Mouse (Mus musculus) lung, embryonic 16.5 days (tissue): ENCODE results near the gene Pnma5. TPM values are rescaled to one million over a fixed set of nuclear protein-coding genes. Genes with fewer than 3 reads are reported as not detected.

Source experiments
- ATAC-seq: fragments of 200-750 bp; cut with Nextera tagmentation; 2 replicates; pipeline ENCODE4 v1.8.0; 2017; ENCODE audit warnings: low read depth, mild to moderate bottlenecking, moderate library complexity
- H3K27ac ChIP-seq: fragments of 300-500 bp; sonication (generic); 2 replicates; pipeline ENCODE4 v1.5.1; 2014; ENCODE audit warnings: mild to moderate bottlenecking, control low read depth, low read length
- H3K27me3 ChIP-seq: fragments of 300-500 bp; sonication (generic); 2 replicates; pipeline ENCODE4 v1.6.1; 2014; ENCODE audit warnings: low read depth, low read length, mixed read lengths; ENCODE audit not compliant: control insufficient read depth, insufficient read depth
- H3K36me3 ChIP-seq: fragments of 300-500 bp; sonication (generic); 2 replicates; pipeline ENCODE4 v1.6.1; 2014; ENCODE audit warnings: low read length; ENCODE audit not compliant: control insufficient read depth, insufficient read depth
- H3K4me1 ChIP-seq: fragments of 300-500 bp; sonication (generic); replicated peaks from 2 replicates; pipeline ENCODE4 v1.6.1; 2014; ENCODE audit warnings: low read length, mixed read lengths; ENCODE audit not compliant: control insufficient read depth, insufficient read depth
- H3K4me2 ChIP-seq: fragments of 300-500 bp; sonication (generic); 2 replicates; pipeline ENCODE4 v1.6.1; 2014; ENCODE audit warnings: low read depth, low read length, control low read depth
- H3K4me3 ChIP-seq: fragments of 300-500 bp; sonication (generic); 2 replicates; pipeline ENCODE4 v1.5.1; 2014; ENCODE audit warnings: mild to moderate bottlenecking, low read length, control low read depth
- H3K9ac ChIP-seq: fragments of 300-500 bp; sonication (generic); 2 replicates; pipeline ENCODE4 v1.6.1; 2014; ENCODE audit warnings: low read length, control low read depth
- H3K9me3 ChIP-seq: fragments of 300-500 bp; sonication (generic); 2 replicates; pipeline ENCODE4 v1.6.1; 2016; ENCODE audit warnings: low read length; ENCODE audit not compliant: control insufficient read depth
- WGBS: fragments of 180-500 bp; shearing (Covaris S2); extraction: QIAGEN DNeasy Blood & Tissue Kit; methylation state at CpG from one replicate; pipeline ENCODE4 v1.1.7; 2014; 5-methylcytosine and 5-hydroxymethylcytosine counted together
- polyA plus RNA-seq: library from polyadenylated mRNA; unstranded; fragments of >200 nt; fragmentation: Nextera tagmentation; extraction: Ambion mirVana; gene quantifications from 2 replicates; pipeline ENCODE4 v1.2.1, GENCODE M21; 2015

Pnma5 gene
- polyA plus RNA-seq, 1 experiment from 2014 or later: not detected

GRCm38 (mm10) chrX:73039666-73040065 is 2.8 kb upstream of the Pnma5 start:
- H3K27ac ChIP-seq: no peak overlapping the region
- H3K4me2 ChIP-seq: no peak overlapping the region
- no peaks in the 10 kb centered on the region; the same call in 1 of the 2 replicates for H3K27me3 ChIP-seq
- H3K4me3 ChIP-seq: no peak overlapping the region
- no peak overlapping the region for H3K9ac ChIP-seq
- ATAC-seq: no peak
- 83% methylated on average over 12 of the region's 12 CpGs for WGBS
- no peaks in the 10 kb centered on the region for H3K36me3 ChIP-seq
- H3K4me1 ChIP-seq: no peaks in the 10 kb centered on the region
- no peaks in the 10 kb centered on the region for H3K9me3 ChIP-seq

GRCm38 (mm10) chrX:73038831-73039230 is 1.9 kb upstream of the Pnma5 start:
- Histone ChIP-seq H3K4me3 (no peak overlapping the region), H3K36me3 (no peaks in the 10 kb centered on the region), H3K4me1 (no peaks in the 10 kb centered on the region), H3K9ac (no peak overlapping the region), H3K4me2 (no peak overlapping the region), H3K27ac (no peak overlapping the region), H3K9me3 (no peaks in the 10 kb centered on the region), H3K27me3 (no peaks in the 10 kb centered on the region; the same call in 1 of the 2 replicates)
- no peak for ATAC-seq
- WGBS: 79% methylated on average over 8 of the region's 8 CpGs

GRCm38 (mm10) chrX:73012846-73013245 is 24.1 kb downstream of the Pnma5 start:
- no peak overlapping the region for H3K27ac ChIP-seq
- no peak overlapping the region for H3K4me2 ChIP-seq
- 67% methylated on average over 4 of the region's 4 CpGs for WGBS
- no peaks in the 10 kb centered on the region for H3K36me3 ChIP-seq
- no peak for ATAC-seq
- H3K4me1 ChIP-seq: no peaks in the 10 kb centered on the region
- H3K9me3 ChIP-seq: no peaks in the 10 kb centered on the region
- no peak overlapping the region for H3K9ac ChIP-seq
- H3K4me3 ChIP-seq: no peak overlapping the region
- H3K27me3 ChIP-seq: no peaks in the 10 kb centered on the region

GRCm38 (mm10) chrX:73007597-73008479 is 29.1 kb downstream of the Pnma5 start:
- Histone ChIP-seq H3K4me3 (peak overlapping the region; percentile 45), H3K36me3 (no peaks in the 10 kb centered on the region), H3K27ac (peak overlapping the region; percentile 71), H3K4me2 (peak overlapping the region; percentile 60), H3K9me3 (no peaks in the 10 kb centered on the region), H3K27me3 (no peaks in the 10 kb centered on the region), H3K4me1 (no peaks in the 10 kb centered on the region), H3K9ac (peak overlapping the region; percentile 57)
- WGBS: 11% methylated on average over 22 of the region's 27 CpGs
- ATAC-seq: peak; percentile 98

GRCm38 (mm10) chrX:73005678-73006077 is 31.2 kb downstream of the Pnma5 start:
- no peaks in the 10 kb centered on the region for H3K36me3 ChIP-seq
- H3K9ac ChIP-seq: no peak overlapping the region
- no peaks in the 10 kb centered on the region for H3K9me3 ChIP-seq
- H3K27me3 ChIP-seq: no peaks in the 10 kb centered on the region
- no peak overlapping the region for H3K27ac ChIP-seq
- H3K4me1 ChIP-seq: no peaks in the 10 kb centered on the region
- H3K4me2 ChIP-seq: no peak overlapping the region
- H3K4me3 ChIP-seq: no peak overlapping the region
- no peak for ATAC-seq
- 56% methylated on average over 4 of the region's 4 CpGs for WGBS

- ATAC-seq: no peak
- Histone ChIP-seq H3K27ac (no peak overlapping the region), H3K9me3 (no peaks in the 10 kb centered on the region), H3K36me3 (no peaks in the 10 kb centered on the region), H3K27me3 (no peaks in the 10 kb centered on the region), H3K4me2 (no peak overlapping the region), H3K4me1 (no peaks in the 10 kb centered on the region), H3K9ac (no peak overlapping the region), H3K4me3 (no peak overlapping the region)
- WGBS: 64% methylated on average over 5 of the region's 5 CpGs
Observed at GRCm38 (mm10) chrX:73003110-73003509, 33.8 kb downstream of the Pnma5 start.

GRCm38 (mm10) chrX:72995542-72995941 is 41.4 kb downstream of the Pnma5 start:
- no peak overlapping the region for H3K9ac ChIP-seq
- H3K27me3 ChIP-seq: no peaks in the 10 kb centered on the region
- H3K9me3 ChIP-seq: no peaks in the 10 kb centered on the region
- 45% methylated on average over 3 of the region's 3 CpGs for WGBS
- no peak for ATAC-seq
- H3K4me3 ChIP-seq: no peak overlapping the region
- H3K4me1 ChIP-seq: no peaks in the 10 kb centered on the region
- H3K27ac ChIP-seq: no peak overlapping the region
- no peaks in the 10 kb centered on the region for H3K36me3 ChIP-seq
- no peak overlapping the region for H3K4me2 ChIP-seq

GRCm38 (mm10) chrX:72992291-72992919 is 44.5 kb downstream of the Pnma5 start:
- Histone ChIP-seq H3K4me3 (no peak overlapping the region), H3K27me3 (no peaks in the 10 kb centered on the region; the same call in 1 of the 2 replicates), H3K9me3 (no peaks in the 10 kb centered on the region), H3K4me2 (no peak overlapping the region), H3K27ac (no peak overlapping the region), H3K36me3 (no peaks in the 10 kb centered on the region), H3K9ac (no peak overlapping the region), H3K4me1 (no peaks in the 10 kb centered on the region)
- no peak for ATAC-seq
- WGBS: 52% methylated on average over 5 of the region's 5 CpGs

- H3K9ac ChIP-seq: no peak overlapping the region
- no peaks in the 10 kb centered on the region for H3K9me3 ChIP-seq
- no peak overlapping the region for H3K4me3 ChIP-seq
- no peak for ATAC-seq
- H3K4me1 ChIP-seq: no peaks in the 10 kb centered on the region
- H3K27me3 ChIP-seq: no peaks in the 10 kb centered on the region; the same call in 1 of the 2 replicates
- H3K36me3 ChIP-seq: no peaks in the 10 kb centered on the region
- H3K4me2 ChIP-seq: no peak overlapping the region
- no peak overlapping the region for H3K27ac ChIP-seq
- 66% methylated on average over 3 of the region's 3 CpGs for WGBS
Observed at GRCm38 (mm10) chrX:72990581-72990980, 46.3 kb downstream of the Pnma5 start.
